Mouse (Mus musculus): ENCODE data around the gene Wdr61. TPM values are rescaled to one million over a fixed set of nuclear protein-coding genes. Genes with fewer than 3 reads are reported as not detected.
A peak's percentile ranks its signal among the peaks of the same experiment; 100 is the strongest.

Gene Wdr61
- total RNA-seq (2021) = 10 to 100 TPM; 49.7 to 62.1 TPM
- long read RNA-seq, experiment 1, transcript Wdr61-203 (11 exons, 1,290 nt) = major isoform, 22 of 37 reads
- long read RNA-seq, experiment 1, partial matches to known transcripts = 8 of 37 reads
- long read RNA-seq, experiment 1, other reads (novel, unspliced or antisense) = 3 of 37 reads
- long read RNA-seq, experiment 2, transcript Wdr61-203 (11 exons, 1,290 nt) = major isoform, 11 of 28 reads
- long read RNA-seq, experiment 2, partial matches to known transcripts = 7 of 28 reads
- long read RNA-seq, experiment 2, other reads (novel, unspliced or antisense) = 5 of 28 reads

DNA sequence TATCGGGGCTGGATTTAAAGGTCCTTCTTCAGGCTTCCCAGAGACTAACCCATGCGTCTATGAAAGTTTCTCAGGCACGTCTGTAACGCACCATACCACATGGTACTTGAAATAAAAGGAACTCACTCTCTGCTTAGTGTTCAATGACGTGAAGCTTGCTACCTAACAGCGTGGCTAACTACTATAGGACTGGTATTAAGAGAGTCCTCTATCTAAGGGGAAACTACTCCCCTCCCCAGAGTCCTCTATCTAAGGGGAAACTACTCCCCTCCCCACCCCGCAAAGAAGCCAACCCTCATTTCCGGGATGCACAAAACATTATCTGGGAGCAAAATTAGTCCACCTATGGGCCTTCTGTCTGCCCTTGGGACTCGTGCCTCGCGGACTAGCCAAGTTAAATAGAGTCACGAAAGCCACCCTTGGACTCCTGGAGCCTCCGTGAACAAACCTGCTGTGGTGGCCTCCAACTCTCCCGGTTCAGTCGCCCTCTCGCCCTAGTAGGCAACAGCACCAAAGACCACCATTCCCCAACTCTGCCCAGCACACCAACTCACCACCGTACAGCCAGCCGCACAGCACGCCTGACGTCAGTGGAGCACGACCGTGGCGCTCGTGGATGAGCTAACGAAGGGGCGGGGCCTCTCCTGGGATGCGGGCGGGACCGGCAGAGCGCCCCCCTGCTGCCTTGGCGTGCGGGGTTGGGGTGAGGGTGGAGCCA, at the start of gene Wdr61:
TSS of gene Wdr61 (minus strand) at position 599 of the 718 bp plus-strand sequence.
- peak within 1 kb of the TSS; percentile 62 for H3K4me3 ChIP-seq
- peak; percentile 45 for TF ChIP-seq CTCF (IDR thresholded peaks at IDR 0.05)
- peak within 1 kb of the TSS; percentile 68 for H3K27ac ChIP-seq
- peak; percentile 97 to 99 for DNase-seq (ENCODE audit: extremely low spot score in 1 of 2, low spot score in 2 of 2)
- intact Hi-C loops (cut with DNase I) = loop anchor here (10.0 kb wide), 1 partner anchor 581 kb away; no protein-coding TSS in a partner anchor

DNA sequence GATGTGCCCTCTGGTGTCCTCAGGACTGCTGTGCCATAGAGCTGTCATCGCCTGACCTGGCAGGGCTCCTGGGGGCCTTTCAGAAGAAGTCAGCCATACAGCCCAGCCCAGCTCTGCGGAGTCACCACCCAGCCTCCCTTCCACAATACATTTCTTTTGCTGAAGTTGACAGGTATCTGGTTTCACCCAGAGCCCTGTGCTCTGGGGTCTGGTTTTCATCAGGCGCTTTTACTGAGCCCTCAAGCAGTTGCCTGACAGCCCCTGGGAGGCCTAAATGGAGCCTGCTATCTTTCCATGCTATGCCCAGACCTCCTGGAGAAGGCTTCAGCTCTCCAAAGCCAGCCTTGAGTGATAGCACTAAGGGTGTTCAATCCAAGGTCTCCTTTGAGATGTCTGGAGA, 49.7 kb upstream of the Wdr61 start:
- no peak overlapping the region for H3K27ac ChIP-seq
- intact Hi-C loops (cut with DNase I) = no loop called here
- DNase-seq (ENCODE audit: extremely low spot score in 1 of 2, low spot score in 2 of 2) = no peak
- TF ChIP-seq CTCF (IDR thresholded peaks at IDR 0.05) = no peak
- no peak overlapping the region for H3K4me3 ChIP-seq

DNA sequence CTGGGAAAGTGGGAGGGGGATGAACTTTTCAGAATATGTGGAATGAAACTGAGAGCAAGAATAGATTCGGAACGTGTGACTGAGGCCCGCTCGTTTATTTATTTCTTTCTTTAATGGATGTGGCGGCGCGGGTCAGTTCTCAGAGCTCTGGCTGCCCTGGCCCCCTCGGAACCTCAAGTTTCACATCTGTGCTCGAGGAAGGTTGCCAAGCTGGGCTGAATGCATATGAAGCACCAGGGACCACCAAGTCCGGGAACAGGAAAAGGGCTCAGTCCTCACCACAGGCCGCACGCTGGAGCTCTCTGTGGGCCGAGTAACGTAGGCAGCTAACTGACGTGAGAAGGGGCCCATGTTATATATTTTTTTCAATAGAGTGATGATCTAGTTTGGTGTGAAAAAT, 48.2 kb upstream of the Wdr61 start:
- intact Hi-C loops (cut with DNase I) = no loop called here
- no peak overlapping the region for H3K4me3 ChIP-seq
- TF ChIP-seq CTCF (IDR thresholded peaks at IDR 0.05) = no peak
- DNase-seq (ENCODE audit: extremely low spot score in 1 of 2, low spot score in 2 of 2) = no peak
- H3K27ac ChIP-seq = no peak overlapping the region

DNA sequence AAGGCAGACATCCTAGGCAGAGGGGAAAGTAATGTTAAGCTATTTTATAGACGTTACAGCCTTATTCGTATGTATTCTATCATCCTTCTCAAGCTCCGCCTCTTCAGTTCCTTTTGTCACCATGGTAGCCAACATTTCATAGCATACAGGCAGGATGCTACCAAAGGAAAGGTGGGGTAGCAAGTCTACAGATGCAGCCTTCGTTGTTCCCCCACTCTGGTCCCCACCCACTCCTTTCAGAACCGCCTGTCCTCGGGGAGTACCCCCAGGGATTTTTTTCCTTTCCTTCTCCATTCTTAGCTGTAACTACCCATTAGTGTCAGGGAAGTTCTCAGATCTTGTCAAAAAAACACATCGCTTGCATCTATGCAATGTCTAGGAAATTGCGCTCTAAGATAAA, 45.0 kb upstream of the Wdr61 start:
- intact Hi-C loops (cut with DNase I) = no loop called here
- TF ChIP-seq CTCF (IDR thresholded peaks at IDR 0.05) = no peak
- H3K4me3 ChIP-seq = no peak overlapping the region
- no peak for DNase-seq (ENCODE audit: extremely low spot score in 1 of 2, low spot score in 2 of 2)
- no peak overlapping the region for H3K27ac ChIP-seq

DNA sequence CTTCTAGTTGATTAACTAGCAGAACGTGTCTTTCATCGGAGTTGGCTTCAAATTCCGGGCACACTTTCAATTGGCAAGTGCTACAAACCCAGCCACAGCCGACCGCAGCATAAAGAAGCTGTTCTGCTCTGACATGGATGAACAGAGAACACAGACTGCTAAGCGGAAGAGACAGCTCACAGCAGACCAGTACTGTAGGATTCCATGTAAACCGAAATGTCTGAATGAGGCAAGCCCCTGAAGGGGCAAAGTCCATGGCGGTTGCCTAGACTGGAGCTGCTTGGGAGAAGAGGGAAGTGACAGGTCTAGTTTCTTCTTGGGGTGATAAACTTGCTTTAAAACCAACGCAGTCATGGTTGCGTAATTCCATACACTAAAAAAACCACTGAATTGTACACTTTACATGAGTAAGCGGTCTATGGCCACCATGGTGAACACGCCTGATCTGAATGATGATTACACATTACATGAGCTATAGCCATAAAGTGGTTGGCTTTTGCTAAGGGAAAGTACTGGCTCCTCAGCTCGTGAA, 42.2 kb upstream of the Wdr61 start:
- TF ChIP-seq CTCF (IDR thresholded peaks at IDR 0.05) = no peak
- no peak overlapping the region for H3K27ac ChIP-seq
- no peak overlapping the region for H3K4me3 ChIP-seq
- intact Hi-C loops (cut with DNase I) = no loop called here
- no peak for DNase-seq (ENCODE audit: extremely low spot score in 1 of 2, low spot score in 2 of 2)

DNA sequence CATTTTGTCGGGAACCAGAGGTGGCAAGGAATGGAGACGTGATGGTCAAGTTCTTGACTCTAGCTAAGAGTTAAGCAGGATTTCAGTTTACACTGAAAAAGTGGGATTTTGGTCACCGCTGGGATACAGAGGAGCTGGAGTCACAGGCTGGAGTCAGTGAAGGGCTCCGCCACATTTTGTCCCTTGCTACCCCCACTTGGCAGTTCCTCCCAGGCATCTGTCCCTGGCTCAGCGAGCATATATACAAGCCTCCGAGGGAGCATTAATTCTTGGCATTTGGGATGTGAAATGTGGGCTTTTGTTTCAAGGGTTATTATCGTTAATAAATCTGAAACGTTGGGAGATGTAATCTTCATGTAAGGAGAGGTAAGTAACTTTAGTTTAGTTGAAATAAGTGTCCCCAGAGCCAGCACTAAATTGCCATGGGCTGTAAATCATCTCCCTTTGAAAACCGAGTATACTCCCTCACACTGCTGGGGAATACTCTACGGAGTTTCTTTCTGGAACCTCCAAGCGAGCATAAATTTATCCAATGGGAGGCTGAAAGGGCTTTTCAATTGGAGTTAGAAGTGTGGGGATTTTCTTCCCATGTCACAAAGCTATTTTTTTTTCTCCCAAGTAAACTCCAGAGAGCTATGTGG, 35.9 kb upstream of the Wdr61 start:
- Histone ChIP-seq H3K27ac (no peak overlapping the region), H3K4me3 (no peak overlapping the region)
- no peak for DNase-seq (ENCODE audit: extremely low spot score in 1 of 2, low spot score in 2 of 2)
- intact Hi-C loops (cut with DNase I) = no loop called here
- TF ChIP-seq CTCF (IDR thresholded peaks at IDR 0.05) = no peak

DNA sequence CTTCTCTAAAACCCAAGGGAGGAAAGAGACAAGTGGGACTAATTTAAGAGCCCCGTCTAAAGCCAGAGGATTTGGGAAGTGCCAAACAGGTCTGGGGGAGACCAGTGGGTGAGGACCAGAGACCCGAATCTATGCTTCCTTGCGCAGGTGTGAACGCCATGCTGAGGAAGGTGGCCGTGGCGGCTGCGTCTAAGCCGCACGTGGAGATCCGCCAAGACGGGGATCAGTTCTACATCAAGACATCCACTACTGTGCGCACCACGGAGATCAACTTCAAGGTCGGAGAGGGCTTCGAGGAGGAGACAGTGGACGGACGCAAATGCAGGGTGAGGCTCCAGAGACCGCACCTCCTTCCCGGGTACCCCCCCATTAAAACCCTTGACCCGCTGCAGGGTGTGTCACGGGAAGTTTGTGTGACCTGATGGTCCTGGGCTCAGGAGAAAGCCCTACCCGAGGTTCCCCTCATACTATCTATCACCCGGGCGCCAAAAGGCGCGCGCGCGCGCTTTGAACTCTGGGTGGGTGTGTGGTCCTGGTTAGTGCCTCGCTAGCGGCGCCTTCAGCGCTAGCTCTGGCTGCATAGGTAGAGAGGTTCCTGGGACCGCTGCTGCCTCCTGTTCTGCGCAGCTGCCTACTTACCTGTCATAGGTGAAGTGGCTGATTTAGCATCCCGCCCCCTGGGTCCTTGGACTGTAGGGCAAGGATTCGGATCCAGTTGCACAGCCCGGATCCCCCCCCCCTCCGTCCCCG, 31.2 kb upstream of the Wdr61 start:
- intact Hi-C loops (cut with DNase I) = no loop called here
- no peak for TF ChIP-seq CTCF (IDR thresholded peaks at IDR 0.05)
- Histone ChIP-seq H3K4me3 (no peak overlapping the region), H3K27ac (no peak overlapping the region)
- DNase-seq (ENCODE audit: extremely low spot score in 1 of 2, low spot score in 2 of 2) = no peak

DNA sequence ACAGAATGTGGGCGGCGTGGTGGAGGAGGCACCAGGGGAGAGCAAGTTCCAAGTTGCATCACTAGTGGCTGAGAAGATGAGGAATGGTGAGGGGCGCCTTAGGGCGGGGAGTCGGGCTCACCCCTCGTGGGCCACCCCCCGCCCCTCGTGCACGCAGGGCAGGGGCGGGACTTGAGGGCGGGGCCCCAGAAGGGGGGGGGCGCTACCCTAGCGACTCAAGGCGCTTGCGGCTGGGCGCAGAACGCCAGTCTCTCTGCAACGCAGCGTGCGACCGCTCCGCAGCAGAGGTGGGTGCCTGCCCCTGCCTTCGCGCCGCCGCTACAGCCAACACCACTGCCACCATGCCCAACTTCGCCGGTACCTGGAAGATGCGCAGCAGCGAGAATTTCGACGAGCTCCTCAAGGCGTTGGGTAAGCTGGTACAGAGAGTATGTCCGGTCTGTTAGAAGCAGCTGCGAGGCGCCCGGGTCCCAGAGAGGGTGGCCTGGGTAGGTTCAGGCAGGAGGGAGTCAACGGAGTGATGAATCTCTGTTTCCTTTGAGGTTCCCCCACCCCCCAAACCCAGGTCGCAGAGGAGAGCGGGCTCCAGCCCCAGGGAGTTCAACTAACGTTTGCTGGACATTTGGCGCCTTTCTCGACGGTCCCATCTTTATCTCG, 30.4 kb upstream of the Wdr61 start, which contains the start of gene Crabp1:
TSS of gene Crabp1 (plus strand) at position 188 of the 657 bp plus-strand sequence.
- TF ChIP-seq CTCF (IDR thresholded peaks at IDR 0.05) = no peak
- intact Hi-C loops (cut with DNase I) = no loop called here
- peak within 1 kb of the TSS; percentile 27 for H3K4me3 ChIP-seq
- DNase-seq (ENCODE audit: extremely low spot score in 1 of 2, low spot score in 2 of 2) = peak in 1 of 2 experiments; percentile 12
- H3K27ac ChIP-seq = no peak within 1 kb of the TSS

DNA sequence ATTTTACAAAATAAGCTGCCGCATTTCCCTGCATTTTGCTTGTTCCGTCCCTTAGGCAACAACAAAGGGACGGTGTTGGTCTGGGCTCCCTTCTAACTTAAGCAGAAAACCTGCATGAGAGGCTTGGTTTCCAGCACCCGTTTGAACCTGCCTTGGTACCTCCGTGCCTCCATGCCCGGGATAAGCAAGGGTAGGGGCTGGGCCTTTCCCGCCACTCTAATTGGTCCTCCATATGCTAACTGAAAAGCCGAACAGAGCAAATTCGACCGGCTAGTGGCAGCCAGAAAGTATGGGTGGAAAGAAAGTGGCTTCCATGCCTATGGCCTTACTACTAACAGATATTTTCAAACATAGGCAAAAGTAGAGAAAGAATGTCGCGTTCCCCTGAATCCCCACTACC, 29.8 kb upstream of the Wdr61 start:
- Histone ChIP-seq H3K4me3 (no peak overlapping the region), H3K27ac (no peak overlapping the region)
- intact Hi-C loops (cut with DNase I) = no loop called here
- DNase-seq (ENCODE audit: extremely low spot score in 1 of 2, low spot score in 2 of 2) = no peak
- TF ChIP-seq CTCF (IDR thresholded peaks at IDR 0.05) = no peak

DNA sequence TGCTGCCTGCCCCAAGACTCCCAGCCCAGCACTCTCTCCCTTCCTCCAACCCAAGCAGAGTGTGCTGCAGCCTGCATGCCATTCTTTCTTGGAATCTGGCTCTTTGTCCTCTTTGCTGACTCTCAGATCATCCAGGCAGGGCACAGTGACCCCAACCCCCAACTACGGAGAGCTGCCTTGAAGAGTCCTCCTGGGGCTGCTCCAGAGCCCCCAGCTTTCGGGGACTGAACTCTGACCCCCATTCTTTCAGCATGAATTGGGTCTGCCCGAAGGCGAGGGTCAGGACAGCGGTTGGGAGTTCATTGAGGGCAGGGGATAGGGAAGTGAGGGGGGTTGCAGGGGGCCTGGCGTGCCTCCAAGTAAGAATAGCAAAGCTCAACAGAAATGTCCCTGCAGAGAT, 25.3 kb upstream of the Wdr61 start:
- no peak for TF ChIP-seq CTCF (IDR thresholded peaks at IDR 0.05)
- intact Hi-C loops (cut with DNase I) = no loop called here
- Histone ChIP-seq H3K27ac (no peak overlapping the region), H3K4me3 (no peak overlapping the region)
- DNase-seq (ENCODE audit: extremely low spot score in 1 of 2, low spot score in 2 of 2) = no peak

DNA sequence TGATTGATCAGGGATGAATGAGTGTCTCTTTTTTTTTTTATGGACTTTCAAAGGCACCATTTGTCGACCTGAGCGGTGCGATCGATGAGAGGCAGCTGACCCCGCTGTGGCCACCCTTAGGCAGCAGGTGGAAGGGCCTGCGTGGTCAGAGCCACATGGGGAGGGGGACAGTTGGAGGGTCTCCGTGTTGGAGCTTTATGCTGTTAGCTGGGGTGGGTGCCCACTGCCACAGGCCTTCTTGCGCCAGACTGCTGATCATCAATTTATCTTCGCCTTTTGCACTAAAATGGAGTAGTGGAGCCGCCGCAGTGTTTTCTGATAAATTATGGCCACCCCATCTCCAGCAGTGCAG, 18.6 kb upstream of the Wdr61 start:
- Histone ChIP-seq H3K4me3 (no peak overlapping the region), H3K27ac (no peak overlapping the region)
- intact Hi-C loops (cut with DNase I) = loop anchor here (5.0 kb wide), 1 partner anchor 59 kb away; no protein-coding TSS in a partner anchor
- no peak for DNase-seq (ENCODE audit: extremely low spot score in 1 of 2, low spot score in 2 of 2)
- no peak for TF ChIP-seq CTCF (IDR thresholded peaks at IDR 0.05)
